Mouse (Mus musculus): ENCODE measurements around the gene Gm21973.

GRCm38 (mm10) chr15:10358039-10358948 is 33.1 kb downstream of the Gm21973 start, which contains the start of gene Agxt2:
- TF ChIP-seq CTCF (IDR thresholded peaks at IDR 0.05; ENCODE audit: extremely low read depth, insufficient read depth, insufficient read length, insufficient replicate concordance), result no peak
- no peak for TF ChIP-seq POLR2A (IDR thresholded peaks at IDR 0.05; ENCODE audit: low read depth, low read length)

Measured in spleen, adult 2 months (tissue).